Mouse (Mus musculus): Measurements from ENCODE around the gene Hs6st3.

GRCm38 (mm10) chr14:119112558-119112957 is 25.6 kb upstream of the Hs6st3 start:
- TF ChIP-seq CTCF (IDR thresholded peaks at IDR 0.05; ENCODE audit: low read depth, low read length) (no peak), POLR2A (IDR thresholded peaks at IDR 0.05; ENCODE audit: insufficient read depth, low read length) (no peak), EP300 (IDR thresholded peaks at IDR 0.05; ENCODE audit: insufficient read depth, low read depth, low read length) (no peak)

Measured in ES-Bruce4 (cell line).